Mouse (Mus musculus) lung, embryonic 16.5 days (tissue): ENCODE data around the gene Rsad1. TPM values are rescaled to one million over a fixed set of nuclear protein-coding genes. Genes with fewer than 3 reads are reported as not detected.

Experiments
- ATAC-seq: fragments of 200-750 bp; cut with Nextera tagmentation; 2 replicates; pipeline ENCODE4 v1.8.0; 2017; ENCODE audit warnings: low read depth, mild to moderate bottlenecking, moderate library complexity
- H3K27ac ChIP-seq: fragments of 300-500 bp; sonication (generic); 2 replicates; pipeline ENCODE4 v1.5.1; 2014; ENCODE audit warnings: mild to moderate bottlenecking, control low read depth, low read length
- H3K27me3 ChIP-seq: fragments of 300-500 bp; sonication (generic); 2 replicates; pipeline ENCODE4 v1.6.1; 2014; ENCODE audit warnings: low read depth, low read length, mixed read lengths; ENCODE audit not compliant: control insufficient read depth, insufficient read depth
- H3K36me3 ChIP-seq: fragments of 300-500 bp; sonication (generic); 2 replicates; pipeline ENCODE4 v1.6.1; 2014; ENCODE audit warnings: low read length; ENCODE audit not compliant: control insufficient read depth, insufficient read depth
- H3K4me1 ChIP-seq: fragments of 300-500 bp; sonication (generic); replicated peaks from 2 replicates; pipeline ENCODE4 v1.6.1; 2014; ENCODE audit warnings: low read length, mixed read lengths; ENCODE audit not compliant: control insufficient read depth, insufficient read depth
- H3K4me2 ChIP-seq: fragments of 300-500 bp; sonication (generic); 2 replicates; pipeline ENCODE4 v1.6.1; 2014; ENCODE audit warnings: low read depth, low read length, control low read depth
- H3K4me3 ChIP-seq: fragments of 300-500 bp; sonication (generic); 2 replicates; pipeline ENCODE4 v1.5.1; 2014; ENCODE audit warnings: mild to moderate bottlenecking, low read length, control low read depth
- H3K9ac ChIP-seq: fragments of 300-500 bp; sonication (generic); 2 replicates; pipeline ENCODE4 v1.6.1; 2014; ENCODE audit warnings: low read length, control low read depth
- H3K9me3 ChIP-seq: fragments of 300-500 bp; sonication (generic); 2 replicates; pipeline ENCODE4 v1.6.1; 2016; ENCODE audit warnings: low read length; ENCODE audit not compliant: control insufficient read depth
- WGBS: fragments of 180-500 bp; shearing (Covaris S2); extraction: QIAGEN DNeasy Blood & Tissue Kit; methylation state at CpG from one replicate; pipeline ENCODE4 v1.1.7; 2014; 5-methylcytosine and 5-hydroxymethylcytosine counted together
- polyA plus RNA-seq: library from polyadenylated mRNA; unstranded; fragments of >200 nt; fragmentation: Nextera tagmentation; extraction: Ambion mirVana; gene quantifications from 2 replicates; pipeline ENCODE4 v1.2.1, GENCODE M21; 2015

Rsad1 gene
- polyA plus RNA-seq, 1 experiment from 2014 or later, result 4.2 TPM

- WGBS, result 22% methylated on average over 6 of the region's 7 CpGs
- H3K27me3 ChIP-seq, result no peaks in the 10 kb centered on the region
- no peak overlapping the region for H3K9ac ChIP-seq
- no peaks in the 10 kb centered on the region; the same call in 1 of the 2 replicates for H3K36me3 ChIP-seq
- no peak overlapping the region for H3K4me2 ChIP-seq
- H3K9me3 ChIP-seq, result no peaks in the 10 kb centered on the region
- ATAC-seq, result no peak
- H3K4me3 ChIP-seq, result no peak overlapping the region
- H3K4me1 ChIP-seq, result no peaks in the 10 kb centered on the region
- no peak overlapping the region for H3K27ac ChIP-seq
Observed at GRCm38 (mm10) chr11:94574560-94574959, 25.5 kb upstream of the Rsad1 start.

- Histone ChIP-seq H3K4me2 (no peak overlapping the region), H3K27ac (peak overlapping the region; percentile 5; the same call in 1 of the 2 replicates), H3K9ac (no peak overlapping the region), H3K36me3 (no peaks in the 10 kb centered on the region; the same call in 1 of the 2 replicates), H3K4me3 (no peak overlapping the region), H3K4me1 (no peaks in the 10 kb centered on the region), H3K9me3 (no peaks in the 10 kb centered on the region), H3K27me3 (no peaks in the 10 kb centered on the region)
- no peak for ATAC-seq
- 88% methylated on average over 1 of the region's 1 CpGs for WGBS
Observed at GRCm38 (mm10) chr11:94571850-94572249, 22.8 kb upstream of the Rsad1 start.

- peak overlapping the region; percentile 58 for H3K27ac ChIP-seq
- no peaks in the 10 kb centered on the region; the same call in 1 of the 2 replicates for H3K36me3 ChIP-seq
- peak; percentile 75 for ATAC-seq
- no peak overlapping the region for H3K4me3 ChIP-seq
- no peak overlapping the region for H3K4me2 ChIP-seq
- no peaks in the 10 kb centered on the region for H3K27me3 ChIP-seq
- no peaks in the 10 kb centered on the region for H3K9me3 ChIP-seq
- 51% methylated on average over 9 of the region's 9 CpGs for WGBS
- no peaks in the 10 kb centered on the region for H3K4me1 ChIP-seq
- H3K9ac ChIP-seq, result no peak overlapping the region
Observed at GRCm38 (mm10) chr11:94570612-94571011, 21.6 kb upstream of the Rsad1 start.

GRCm38 (mm10) chr11:94567326-94567725 lies 18.3 kb upstream of the Rsad1 start:
- no peak overlapping the region for H3K4me3 ChIP-seq
- no peak overlapping the region for H3K9ac ChIP-seq
- ATAC-seq, result no peak
- H3K36me3 ChIP-seq, result no peaks in the 10 kb centered on the region; the same call in 1 of the 2 replicates
- H3K4me2 ChIP-seq, result no peak overlapping the region
- 83% methylated on average over 7 of the region's 7 CpGs for WGBS
- no peaks in the 10 kb centered on the region for H3K9me3 ChIP-seq
- H3K4me1 ChIP-seq, result peaks cover 16% of the 10 kb centered on the region
- H3K27me3 ChIP-seq, result no peaks in the 10 kb centered on the region
- no peak overlapping the region for H3K27ac ChIP-seq

GRCm38 (mm10) chr11:94566534-94566933 lies 17.5 kb upstream of the Rsad1 start:
- no peaks in the 10 kb centered on the region for H3K27me3 ChIP-seq
- no peak overlapping the region for H3K4me3 ChIP-seq
- 57% methylated on average over 6 of the region's 6 CpGs for WGBS
- no peak for ATAC-seq
- H3K36me3 ChIP-seq, result no peaks in the 10 kb centered on the region; the same call in 1 of the 2 replicates
- no peak overlapping the region for H3K9ac ChIP-seq
- no peak overlapping the region for H3K27ac ChIP-seq
- no peak overlapping the region for H3K4me2 ChIP-seq
- H3K9me3 ChIP-seq, result no peaks in the 10 kb centered on the region
- peaks cover 16% of the 10 kb centered on the region for H3K4me1 ChIP-seq

GRCm38 (mm10) chr11:94565151-94565479 lies 16.1 kb upstream of the Rsad1 start:
- peaks cover 16% of the 10 kb centered on the region for H3K4me1 ChIP-seq
- no peaks in the 10 kb centered on the region for H3K9me3 ChIP-seq
- H3K36me3 ChIP-seq, result no peaks in the 10 kb centered on the region
- H3K9ac ChIP-seq, result peak overlapping the region; percentile 64; the same call in 1 of the 2 replicates
- peak overlapping the region; percentile 23 for H3K4me3 ChIP-seq
- H3K4me2 ChIP-seq, result peak overlapping the region; percentile 57
- 0 out of 2 replicates have a peak overlapping the region, but pooled peaks have one; percentile 6 for H3K27ac ChIP-seq
- ATAC-seq, result no peak
- 23% methylated on average over 16 of the region's 16 CpGs for WGBS
- H3K27me3 ChIP-seq, result no peaks in the 10 kb centered on the region

GRCm38 (mm10) chr11:94564437-94565150 lies 15.5 kb upstream of the Rsad1 start, which contains the start of gene Chad:
Chad (plus strand) TSS chr11:94565047.
- Histone ChIP-seq H3K9me3 (no peaks in the 10 kb centered on the region), H3K4me1 (peaks cover 16% of the 10 kb centered on the region), H3K27ac (0 out of 2 replicates have a peak within 1 kb of the TSS, but pooled peaks have one; percentile 6), H3K36me3 (no peaks in the 10 kb centered on the region), H3K27me3 (no peaks in the 10 kb centered on the region), H3K9ac (peak within 1 kb of the TSS; percentile 64), H3K4me2 (peak within 1 kb of the TSS; percentile 57), H3K4me3 (peak within 1 kb of the TSS; percentile 23)
- peak; percentile 74 for ATAC-seq
- 5% methylated on average over 35 of the region's 35 CpGs for WGBS

- Histone ChIP-seq H3K4me1 (peaks cover 16% of the 10 kb centered on the region), H3K9ac (peak overlapping the region; percentile 64), H3K4me3 (peak overlapping the region; percentile 23; the same call in 1 of the 2 replicates), H3K4me2 (peak overlapping the region; percentile 57), H3K27ac (no peak overlapping the region), H3K36me3 (peaks cover 4% of the 10 kb centered on the region; the same call in 1 of the 2 replicates), H3K9me3 (no peaks in the 10 kb centered on the region), H3K27me3 (no peaks in the 10 kb centered on the region)
- 45% methylated on average over 5 of the region's 5 CpGs for WGBS
- peak; percentile 39; the same call in 1 of the 2 replicates for ATAC-seq
Observed at GRCm38 (mm10) chr11:94563821-94564220, 14.8 kb upstream of the Rsad1 start.

GRCm38 (mm10) chr11:94563383-94563782 lies 14.3 kb upstream of the Rsad1 start:
- no peaks in the 10 kb centered on the region for H3K27me3 ChIP-seq
- 97% methylated on average over 5 of the region's 5 CpGs for WGBS
- H3K36me3 ChIP-seq, result peaks cover 4% of the 10 kb centered on the region; the same call in 1 of the 2 replicates
- H3K4me2 ChIP-seq, result no peak overlapping the region
- H3K4me1 ChIP-seq, result peaks cover 16% of the 10 kb centered on the region
- no peaks in the 10 kb centered on the region for H3K9me3 ChIP-seq
- ATAC-seq, result no peak
- no peak overlapping the region for H3K4me3 ChIP-seq
- no peak overlapping the region for H3K9ac ChIP-seq
- no peak overlapping the region for H3K27ac ChIP-seq
